Mouse (Mus musculus) adrenal gland, postnatal 25 days (tissue): ENCODE results near the gene Igsf11. TPM values are rescaled to one million over a fixed set of nuclear protein-coding genes. Genes with fewer than 3 reads are reported as not detected.
A peak's percentile ranks its signal among the peaks of the same experiment; 100 is the strongest.
"Not testable (repeated sequence)": the region's sequence is repeated elsewhere in the genome, so short reads cannot be mapped to it uniquely, and the experiment has no call there.

Source experiments
- DNase-seq: peaks from one replicate; pipeline ENCODE4 v3.0.0; 2021; ENCODE audit warnings: mixed read lengths
- total RNA-seq: library from RNA; stranded (reverse); gene quantifications from 2 replicates; pipeline ENCODE4 v1.2.3, GENCODE M21; 2021

The Igsf11 gene
- total RNA-seq, 1 experiment from 2014 or later: 21.8 TPM

GRCm38 (mm10) chr16:38983850-38984249 is 91.4 kb downstream of the Igsf11 start:
- DNase-seq: not testable (repeated sequence)

GRCm38 (mm10) chr16:38985411-38985810 is 92.9 kb downstream of the Igsf11 start:
- DNase-seq: peak; percentile 48

- no peak for DNase-seq
These were observed 93.9 kb downstream of the Igsf11 start for GRCm38 (mm10) chr16:38986410-38986809.

- DNase-seq: no peak
These were observed 101.2 kb downstream of the Igsf11 start for GRCm38 (mm10) chr16:38993711-38994110.

- no peak for DNase-seq
These were observed 106.2 kb downstream of the Igsf11 start for GRCm38 (mm10) chr16:38998496-38999258.

- DNase-seq: no peak
These were observed 106.8 kb downstream of the Igsf11 start for GRCm38 (mm10) chr16:38999298-38999697.

- no peak for DNase-seq
These were observed 114.5 kb downstream of the Igsf11 start for GRCm38 (mm10) chr16:39006978-39007377.

- DNase-seq: no peak
These were observed 127.0 kb downstream of the Igsf11 start for GRCm38 (mm10) chr16:39019449-39019848.

- DNase-seq: no peak
These were observed 133.7 kb downstream of the Igsf11 start for GRCm38 (mm10) chr16:39025989-39026736.

- no peak for DNase-seq
These were observed 138.9 kb downstream of the Igsf11 start for GRCm38 (mm10) chr16:39031350-39031749.

GRCm38 (mm10) chr16:39037257-39037656 is 144.8 kb downstream of the Igsf11 start:
- DNase-seq: no peak

GRCm38 (mm10) chr16:39044381-39044780 is 151.9 kb downstream of the Igsf11 start:
- no peak for DNase-seq

GRCm38 (mm10) chr16:39048889-39049288 is 156.4 kb downstream of the Igsf11 start:
- DNase-seq: peak; percentile 64

- peak; percentile 78 for DNase-seq
These were observed 160.5 kb downstream of the Igsf11 start for GRCm38 (mm10) chr16:39052971-39053370.

- no peak for DNase-seq
These were observed 161.3 kb downstream of the Igsf11 start for GRCm38 (mm10) chr16:39053779-39054178.

- DNase-seq: peak; percentile 3
These were observed 163.6 kb downstream of the Igsf11 start for GRCm38 (mm10) chr16:39056061-39056460.

- peak; percentile 1 for DNase-seq
These were observed 164.5 kb downstream of the Igsf11 start for GRCm38 (mm10) chr16:39056961-39057360.

- no peak for DNase-seq
These were observed 166.4 kb downstream of the Igsf11 start for GRCm38 (mm10) chr16:39058869-39059268.

- DNase-seq: no peak
These were observed 170.1 kb downstream of the Igsf11 start for GRCm38 (mm10) chr16:39062596-39062995.

- DNase-seq: no peak
These were observed 173.1 kb downstream of the Igsf11 start for GRCm38 (mm10) chr16:39065576-39065975.

GRCm38 (mm10) chr16:39071431-39071830 is 179.0 kb downstream of the Igsf11 start:
- no peak for DNase-seq
